Mouse (Mus musculus) 416B (cell line): Measurements from ENCODE around the gene Fblim1.
"Not testable (repeated sequence)": the region's sequence is repeated elsewhere in the genome, so short reads cannot be mapped to it uniquely, and the experiment has no call there.

Source experiments
- DNase-seq: peaks from one replicate; pipeline ENCODE4 v3.0.0; 2011; ENCODE audit warnings: low read depth

Fblim1 gene

GRCm38 (mm10) chr4:141567174-141567573, 38.7 kb downstream of the Fblim1 start:
- DNase-seq: not testable (repeated sequence)

GRCm38 (mm10) chr4:141566187-141566586, 39.7 kb downstream of the Fblim1 start:
- DNase-seq: no peak

- no peak for DNase-seq
Measured at GRCm38 (mm10) chr4:141565325-141565724, 40.6 kb downstream of the Fblim1 start.

- DNase-seq: peak; percentile 43
Measured at GRCm38 (mm10) chr4:141564660-141565059, 41.2 kb downstream of the Fblim1 start.

GRCm38 (mm10) chr4:141564209-141564608, 41.7 kb downstream of the Fblim1 start:
- no peak for DNase-seq

- no peak for DNase-seq
Measured at GRCm38 (mm10) chr4:141562281-141562680, 43.6 kb downstream of the Fblim1 start.

- not testable (repeated sequence) for DNase-seq
Measured at GRCm38 (mm10) chr4:141561331-141561919, 44.5 kb downstream of the Fblim1 start.

- peak; percentile 90 for DNase-seq
Measured at GRCm38 (mm10) chr4:141559898-141560263, 46.0 kb downstream of the Fblim1 start.

- DNase-seq: peak; percentile 98
Measured at GRCm38 (mm10) chr4:141559131-141559897, 46.6 kb downstream of the Fblim1 start.

GRCm38 (mm10) chr4:141558658-141559057, 47.2 kb downstream of the Fblim1 start:
- peak; percentile 80 for DNase-seq

- not testable (repeated sequence) for DNase-seq
Measured at GRCm38 (mm10) chr4:141556163-141556562, 49.7 kb downstream of the Fblim1 start.

GRCm38 (mm10) chr4:141554255-141554865, 51.5 kb downstream of the Fblim1 start:
- DNase-seq: not testable (repeated sequence)

GRCm38 (mm10) chr4:141552484-141552883, 53.4 kb downstream of the Fblim1 start:
- peak; percentile 84 for DNase-seq

- DNase-seq: peak; percentile 65
Measured at GRCm38 (mm10) chr4:141547299-141547698, 58.6 kb downstream of the Fblim1 start.

GRCm38 (mm10) chr4:141546334-141547200, 59.3 kb downstream of the Fblim1 start:
- peak; percentile 86 for DNase-seq

GRCm38 (mm10) chr4:141545743-141546333, 60.1 kb downstream of the Fblim1 start:
- DNase-seq: peak; percentile 98

GRCm38 (mm10) chr4:141545071-141545742, 60.7 kb downstream of the Fblim1 start:
- peak; percentile 54 for DNase-seq

GRCm38 (mm10) chr4:141544536-141544935, 61.4 kb downstream of the Fblim1 start:
- DNase-seq: no peak

- DNase-seq: no peak
Measured at GRCm38 (mm10) chr4:141543593-141543992, 62.3 kb downstream of the Fblim1 start.

GRCm38 (mm10) chr4:141541851-141542250, 64.0 kb downstream of the Fblim1 start:
- no peak for DNase-seq

GRCm38 (mm10) chr4:141540844-141541243, 65.1 kb downstream of the Fblim1 start:
- DNase-seq: peak; percentile 33
